Mouse (Mus musculus): ENCODE data around the gene Hspb6.

The Hspb6 gene

GRCm38 (mm10) chr7:30551445-30552101 lies 405 bp upstream of the Hspb6 start:
- no peak for DNase-seq (ENCODE audit: extremely low read depth, insufficient read length, low spot score)

GRCm38 (mm10) chr7:30553021-30553589 lies 1.1 kb downstream of the Hspb6 start:
- DNase-seq (ENCODE audit: extremely low read depth, insufficient read length, low spot score) = peak; percentile 77

DNA sequence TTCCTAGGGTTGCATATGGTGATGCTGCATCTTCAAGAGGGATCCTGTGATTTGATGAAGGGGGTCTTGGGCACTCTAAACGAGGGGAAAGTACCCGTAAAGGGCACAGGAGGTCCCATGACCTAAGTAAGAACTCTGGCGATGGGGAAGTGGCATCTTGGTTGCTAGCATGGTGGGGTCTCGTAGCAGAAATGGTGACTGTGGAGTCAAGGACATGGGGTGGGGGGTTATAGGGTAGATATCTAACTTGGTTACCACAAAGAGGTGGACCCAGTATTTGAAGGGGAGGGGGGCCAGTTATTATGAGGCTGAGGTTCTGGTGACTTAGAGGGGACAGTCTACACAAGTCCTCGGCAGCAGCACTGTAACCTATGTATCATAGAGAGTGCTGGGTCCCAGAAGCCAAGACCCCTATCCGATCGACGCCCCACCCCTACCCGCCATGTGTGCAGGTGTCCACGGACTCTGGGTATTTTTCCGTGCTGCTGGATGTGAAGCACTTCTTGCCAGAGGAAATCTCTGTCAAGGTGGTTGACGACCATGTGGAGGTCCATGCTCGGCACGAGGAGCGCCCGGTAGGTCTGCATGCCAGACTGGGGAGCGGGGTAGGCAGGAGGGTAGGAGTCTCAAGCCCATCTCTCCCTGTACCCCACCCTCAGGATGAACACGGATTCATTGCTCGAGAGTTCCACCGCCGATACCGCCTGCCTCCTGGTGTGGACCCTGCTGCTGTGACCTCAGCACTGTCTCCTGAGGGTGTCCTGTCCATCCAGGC lies 2.0 kb downstream of the Hspb6 start:
- DNase-seq (ENCODE audit: extremely low read depth, insufficient read length, low spot score) = peak; percentile 29

GRCm38 (mm10) chr7:30556894-30557536 lies 5.0 kb downstream of the Hspb6 start:
- DNase-seq (ENCODE audit: extremely low read depth, insufficient read length, low spot score) = no peak

DNA sequence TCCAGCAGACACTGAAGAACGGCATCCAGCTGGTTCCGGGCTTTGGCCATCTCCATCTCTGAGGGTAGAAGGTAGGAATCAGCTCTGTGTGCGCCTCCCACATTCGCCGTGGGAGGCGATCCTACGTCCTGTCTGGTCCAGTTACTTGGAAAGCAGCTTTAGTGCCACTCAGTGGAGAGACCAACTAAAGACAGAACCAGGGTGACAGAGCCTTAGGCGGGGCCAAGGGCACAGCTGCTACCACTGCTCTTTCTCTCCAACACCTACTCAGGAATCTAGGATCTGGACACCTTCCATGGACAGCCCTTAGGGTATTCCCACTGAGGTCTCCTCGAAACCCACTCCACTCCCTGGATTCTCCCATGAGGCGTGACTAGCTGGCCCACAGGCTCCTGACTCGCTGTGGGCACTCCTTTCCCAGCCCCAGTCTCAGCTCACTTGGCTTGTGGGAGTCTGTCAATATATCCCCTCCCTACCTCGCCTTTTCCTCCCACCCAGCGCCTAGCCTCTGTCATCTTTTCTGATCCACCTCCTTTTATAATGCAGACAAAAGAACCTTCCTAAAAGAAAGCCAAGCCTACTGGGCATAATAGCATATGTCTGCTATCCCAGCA lies 6.0 kb downstream of the Hspb6 start:
- no peak for DNase-seq (ENCODE audit: extremely low read depth, insufficient read length, low spot score)

- DNase-seq (ENCODE audit: extremely low read depth, insufficient read length, low spot score) = no peak
These were observed 6.9 kb downstream of the Hspb6 start for GRCm38 (mm10) chr7:30558656-30559442.

DNA sequence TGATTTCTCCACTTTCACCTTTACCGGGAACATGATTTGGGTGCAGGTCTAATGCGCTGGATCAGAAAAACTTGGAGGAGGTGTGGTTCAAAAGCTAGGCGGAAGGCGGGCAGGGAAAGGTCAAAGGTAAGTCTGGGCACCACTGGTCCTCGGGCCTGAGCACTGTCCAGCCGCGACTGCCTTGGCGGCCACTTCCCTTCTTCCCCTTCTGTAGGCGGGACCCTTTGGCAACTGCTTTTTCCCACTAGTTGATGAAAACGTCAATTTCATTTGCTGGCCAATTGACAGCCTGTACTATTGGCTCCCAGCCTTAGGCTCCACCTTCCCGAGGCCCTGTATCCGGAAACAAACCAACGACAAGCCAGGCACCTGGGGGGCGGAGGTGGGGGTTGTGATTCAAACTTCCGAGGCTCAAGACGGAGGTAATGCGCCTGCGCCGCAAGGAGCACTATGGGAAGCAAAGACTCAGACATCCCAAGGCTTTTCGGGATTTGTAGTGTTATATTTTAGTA lies 7.5 kb downstream of the Hspb6 start, which contains the start of gene Lin37:
Lin37 (minus strand) TSS at position 396 of the 512 bp plus-strand sequence.
- peak; percentile 89 for DNase-seq (ENCODE audit: extremely low read depth, insufficient read length, low spot score)

DNA sequence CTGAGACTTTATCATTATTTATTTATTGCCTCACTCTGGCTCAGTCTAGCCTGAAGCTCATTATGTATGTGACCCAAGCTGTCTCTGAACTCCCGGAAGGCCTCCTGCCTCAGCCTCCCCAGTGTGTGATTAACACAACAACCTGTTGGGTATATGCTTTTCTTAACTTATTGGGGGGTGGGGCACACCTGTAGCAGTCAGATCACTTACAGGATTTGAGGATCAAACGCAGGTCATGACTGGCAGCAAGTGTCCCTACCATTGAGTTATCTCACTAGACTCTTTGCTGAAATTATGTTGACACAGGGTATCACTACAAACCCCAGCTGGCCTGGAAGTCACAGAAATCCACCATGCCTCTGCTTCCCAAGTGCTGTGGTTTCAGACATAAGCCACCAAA lies 8.3 kb downstream of the Hspb6 start:
- DNase-seq (ENCODE audit: extremely low read depth, insufficient read length, low spot score) = no peak

GRCm38 (mm10) chr7:30562526-30563116 lies 10.6 kb downstream of the Hspb6 start:
- no peak for DNase-seq (ENCODE audit: extremely low read depth, insufficient read length, low spot score)

DNA sequence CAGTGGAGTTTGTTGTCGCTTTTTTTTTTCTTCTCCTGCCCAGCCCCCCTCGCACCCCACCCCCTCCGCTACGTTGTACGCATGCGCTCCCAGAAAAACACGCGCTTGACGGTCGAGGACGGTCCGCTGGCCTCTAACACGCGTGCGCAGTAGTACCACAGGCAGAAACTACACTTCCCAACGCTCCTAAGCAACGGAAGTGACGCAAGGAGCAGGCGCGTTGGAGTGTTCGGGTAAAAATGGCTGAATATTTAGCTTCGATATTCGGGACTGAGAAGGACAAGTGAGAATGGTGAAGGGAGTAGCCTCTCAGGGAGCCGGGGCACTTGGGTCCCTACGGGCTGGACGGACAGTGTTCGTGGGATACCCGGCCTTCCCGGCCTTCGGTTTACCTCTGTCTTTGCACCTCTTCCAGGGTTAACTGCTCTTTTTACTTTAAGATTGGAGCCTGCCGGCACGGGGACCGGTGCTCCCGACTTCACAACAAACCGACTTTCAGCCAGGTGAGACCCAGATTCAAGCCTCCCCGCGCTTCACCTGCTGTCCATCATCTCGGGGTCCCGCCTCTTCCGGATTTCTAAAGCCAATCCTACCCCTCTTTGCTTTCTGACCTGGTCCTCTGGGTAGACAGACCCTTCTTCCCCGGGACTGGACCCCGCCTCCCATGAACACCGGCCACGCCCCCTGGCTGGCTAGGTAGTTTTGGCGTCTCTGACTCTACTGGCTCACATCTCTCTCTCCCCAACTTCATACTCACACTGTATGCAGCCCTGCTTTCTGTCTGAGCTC lies 11.3 kb downstream of the Hspb6 start, which contains the start of the genes U2af1l4, Gm49396 and Psenen:
U2af1l4 (plus strand) TSS at position 185 of the 789 bp plus-strand sequence.
Gm49396 (plus strand) TSS at position 228 of the 789 bp plus-strand sequence.
Psenen (minus strand) TSS at position 511 of the 789 bp plus-strand sequence.
- DNase-seq (ENCODE audit: extremely low read depth, insufficient read length, low spot score) = peak; percentile 85

DNA sequence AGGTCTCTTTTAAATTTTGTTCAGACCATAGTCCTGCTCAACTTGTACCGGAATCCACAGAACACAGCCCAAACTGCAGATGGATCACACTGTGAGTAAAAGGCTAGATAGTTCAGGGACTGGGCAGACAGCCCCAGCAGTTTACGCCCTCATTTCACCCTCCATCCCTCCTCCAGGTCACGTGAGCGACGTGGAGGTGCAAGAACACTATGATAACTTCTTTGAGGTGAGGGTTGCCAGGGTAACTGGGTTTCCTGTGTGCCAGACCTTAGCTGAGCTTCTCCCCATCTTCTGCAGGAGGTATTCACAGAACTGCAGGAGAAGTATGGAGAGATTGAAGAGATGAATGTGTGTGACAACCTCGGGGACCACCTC lies 11.9 kb downstream of the Hspb6 start:
- DNase-seq (ENCODE audit: extremely low read depth, insufficient read length, low spot score) = no peak

DNA sequence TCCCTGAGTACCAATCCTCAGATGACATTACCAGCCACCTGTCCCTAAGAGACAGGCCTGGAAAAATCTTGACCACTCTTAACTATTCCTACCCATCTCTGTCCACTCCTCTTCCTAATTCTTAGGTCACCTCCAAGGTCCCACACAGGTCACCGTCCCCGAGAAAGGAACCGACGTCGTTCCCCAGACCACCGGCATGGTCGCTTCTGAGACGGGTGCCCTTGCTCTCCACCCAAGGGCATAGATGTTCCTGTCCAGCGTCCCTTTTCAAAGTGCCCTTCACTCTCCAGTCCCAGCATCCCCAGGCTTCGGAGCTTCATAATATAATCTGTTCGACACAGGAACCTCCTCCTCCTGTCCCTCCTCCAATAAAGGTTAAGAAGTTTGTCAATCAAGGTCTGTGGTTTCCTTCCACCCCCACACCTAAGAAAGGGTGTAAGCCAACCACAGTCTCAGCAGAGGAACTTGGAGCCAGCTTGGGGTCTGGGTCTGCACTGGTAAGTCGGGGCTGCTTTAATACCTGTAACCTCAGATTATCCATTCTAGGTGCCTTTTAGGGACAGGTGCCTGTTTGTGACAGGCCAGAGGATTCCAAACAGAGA lies 13.1 kb downstream of the Hspb6 start, which contains the start of gene Igflr1:
Igflr1 (plus strand) TSS at position 458 of the 602 bp plus-strand sequence.
- no peak for DNase-seq (ENCODE audit: extremely low read depth, insufficient read length, low spot score)

DNA sequence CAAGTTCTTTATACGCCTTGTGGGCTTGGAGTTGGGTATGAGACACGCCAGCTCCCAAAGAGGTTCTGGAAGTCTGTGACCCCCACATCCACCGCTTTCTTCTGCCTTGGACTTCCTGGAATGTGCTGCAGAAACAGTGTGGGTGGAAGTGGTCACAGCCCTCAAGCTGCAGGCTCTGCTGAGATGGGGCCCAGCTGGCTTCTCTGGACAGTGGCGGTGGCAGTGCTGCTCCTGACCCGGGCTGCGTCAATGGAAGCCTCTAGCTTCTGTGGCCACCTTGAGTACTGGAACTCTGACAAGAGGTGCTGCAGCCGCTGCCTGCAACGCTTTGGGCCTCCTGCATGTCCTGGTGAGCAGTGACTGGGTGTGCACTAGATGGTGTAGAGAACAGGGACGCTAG lies 14.1 kb downstream of the Hspb6 start:
- DNase-seq (ENCODE audit: extremely low read depth, insufficient read length, low spot score) = no peak

DNA sequence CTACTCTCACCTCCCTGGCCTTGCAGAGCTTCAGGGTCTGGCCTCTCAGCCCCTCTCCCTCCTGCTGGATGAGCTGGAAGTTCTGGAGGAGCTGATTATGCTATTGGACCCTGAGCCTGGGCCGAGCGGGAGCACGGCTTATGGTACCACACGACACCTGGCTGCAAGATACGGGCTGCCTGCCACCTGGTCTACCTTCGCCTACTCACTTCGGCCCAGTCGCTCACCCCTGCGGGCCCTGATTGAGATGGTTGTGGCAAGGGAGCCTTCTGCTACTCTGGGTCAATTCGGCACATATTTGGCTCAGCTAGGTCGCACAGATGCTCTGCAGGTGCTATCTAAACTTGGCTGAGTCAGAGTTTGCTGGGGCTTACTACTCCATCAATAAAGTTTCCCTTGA lies 15.6 kb downstream of the Hspb6 start:
- DNase-seq (ENCODE audit: extremely low read depth, insufficient read length, low spot score) = no peak

DNA sequence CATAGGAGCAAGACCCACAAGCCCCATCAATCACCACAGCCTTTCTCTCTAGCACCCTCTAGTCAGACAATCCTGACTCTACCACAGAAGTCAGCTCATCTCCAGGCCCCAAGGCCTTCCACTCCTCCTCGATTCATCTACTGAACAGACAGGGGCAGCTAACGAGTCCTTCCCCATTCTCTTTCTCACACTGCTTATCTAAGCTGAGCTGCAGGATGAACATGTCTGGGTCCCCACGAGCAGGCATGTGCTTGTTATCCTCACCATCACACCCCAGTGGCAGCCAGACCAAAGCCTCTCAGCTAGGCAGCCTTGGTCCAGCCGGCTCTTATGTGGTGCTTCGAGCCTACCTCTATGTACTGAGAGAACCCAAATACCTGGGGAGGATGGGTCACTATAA lies 20.4 kb downstream of the Hspb6 start:
- DNase-seq (ENCODE audit: extremely low read depth, insufficient read length, low spot score) = no peak

GRCm38 (mm10) chr7:30572969-30573368 lies 21.0 kb downstream of the Hspb6 start:
- DNase-seq (ENCODE audit: extremely low read depth, insufficient read length, low spot score) = no peak

GRCm38 (mm10) chr7:30579950-30580349 lies 28.0 kb downstream of the Hspb6 start:
- no peak for DNase-seq (ENCODE audit: extremely low read depth, insufficient read length, low spot score)

GRCm38 (mm10) chr7:30581547-30581946 lies 29.6 kb downstream of the Hspb6 start:
- DNase-seq (ENCODE audit: extremely low read depth, insufficient read length, low spot score) = no peak

All from 3134 (cell line).